Mouse (Mus musculus): ENCODE data around the gene Nsd1. TPM values are rescaled to one million over a fixed set of nuclear protein-coding genes. Genes with fewer than 3 reads are reported as not detected.
A peak's percentile ranks its signal among the peaks of the same experiment; 100 is the strongest.
"Not testable (repeated sequence)": the region's sequence is repeated elsewhere in the genome, so short reads cannot be mapped to it uniquely, and the experiment has no call there.

Nsd1 gene
- total RNA-seq (2014; fragmentation: Nextera tagmentation) (105 and 147 TPM in 2 replicates), total RNA-seq (2017) (84.2 and 93.6 TPM in 2 replicates)

GRCm38 (mm10) chr13:55209649-55210192, at the start of gene Nsd1:
TSS of gene Nsd1 (plus strand) at chr13:55209782.
- ATAC-seq (replicated peaks; ENCODE audit: poor library complexity, severe bottlenecking) = no peak

GRCm38 (mm10) chr13:55162365-55162764, 47.2 kb upstream of the Nsd1 start:
- no peak for ATAC-seq (replicated peaks; ENCODE audit: poor library complexity, severe bottlenecking)

GRCm38 (mm10) chr13:55163553-55163952, 46.0 kb upstream of the Nsd1 start:
- no peak for ATAC-seq (replicated peaks; ENCODE audit: poor library complexity, severe bottlenecking)

- ATAC-seq (replicated peaks; ENCODE audit: poor library complexity, severe bottlenecking) = no peak
Observed at GRCm38 (mm10) chr13:55165831-55166339, 43.7 kb upstream of the Nsd1 start.

GRCm38 (mm10) chr13:55166806-55167725, 42.5 kb upstream of the Nsd1 start:
- no peak for ATAC-seq (replicated peaks; ENCODE audit: poor library complexity, severe bottlenecking)

GRCm38 (mm10) chr13:55167798-55168197, 41.8 kb upstream of the Nsd1 start:
- no peak for ATAC-seq (replicated peaks; ENCODE audit: poor library complexity, severe bottlenecking)

GRCm38 (mm10) chr13:55168255-55168654, 41.3 kb upstream of the Nsd1 start:
- ATAC-seq (replicated peaks; ENCODE audit: poor library complexity, severe bottlenecking) = no peak

- ATAC-seq (replicated peaks; ENCODE audit: poor library complexity, severe bottlenecking) = no peak
Observed at GRCm38 (mm10) chr13:55168958-55169369, 40.6 kb upstream of the Nsd1 start.

- ATAC-seq (replicated peaks; ENCODE audit: poor library complexity, severe bottlenecking) = 0 out of 2 replicates have a peak, but pooled peaks have one; percentile 12
Observed at GRCm38 (mm10) chr13:55171517-55172335, 37.9 kb upstream of the Nsd1 start.

GRCm38 (mm10) chr13:55172336-55172770, 37.2 kb upstream of the Nsd1 start:
- no peak for ATAC-seq (replicated peaks; ENCODE audit: poor library complexity, severe bottlenecking)

GRCm38 (mm10) chr13:55174347-55174746, 35.2 kb upstream of the Nsd1 start:
- no peak for ATAC-seq (replicated peaks; ENCODE audit: poor library complexity, severe bottlenecking)

- ATAC-seq (replicated peaks; ENCODE audit: poor library complexity, severe bottlenecking) = no peak
Observed at GRCm38 (mm10) chr13:55176265-55176664, 33.3 kb upstream of the Nsd1 start.

GRCm38 (mm10) chr13:55177903-55178496, 31.6 kb upstream of the Nsd1 start:
- no peak for ATAC-seq (replicated peaks; ENCODE audit: poor library complexity, severe bottlenecking)

- peak; percentile 53 for ATAC-seq (replicated peaks; ENCODE audit: poor library complexity, severe bottlenecking)
Observed at GRCm38 (mm10) chr13:55178556-55178955, 31.0 kb upstream of the Nsd1 start.

GRCm38 (mm10) chr13:55179591-55179990, 30.0 kb upstream of the Nsd1 start:
- ATAC-seq (replicated peaks; ENCODE audit: poor library complexity, severe bottlenecking) = no peak

- ATAC-seq (replicated peaks; ENCODE audit: poor library complexity, severe bottlenecking) = no peak
Observed at GRCm38 (mm10) chr13:55181786-55182172, 27.8 kb upstream of the Nsd1 start.

- peak; percentile 92 for ATAC-seq (replicated peaks; ENCODE audit: poor library complexity, severe bottlenecking)
Observed at GRCm38 (mm10) chr13:55182173-55182894, 27.2 kb upstream of the Nsd1 start.

GRCm38 (mm10) chr13:55183382-55183781, 26.2 kb upstream of the Nsd1 start:
- 0 out of 2 replicates have a peak, but pooled peaks have one; percentile 17 for ATAC-seq (replicated peaks; ENCODE audit: poor library complexity, severe bottlenecking)

- ATAC-seq (replicated peaks; ENCODE audit: poor library complexity, severe bottlenecking) = not testable (repeated sequence)
Observed at GRCm38 (mm10) chr13:55187062-55187461, 22.5 kb upstream of the Nsd1 start.

Data from granulocyte monocyte progenitor cell, adult 5-6 weeks (primary cell).